Mouse (Mus musculus) neural tube, embryonic 14.5 days (tissue): ENCODE results near the gene Itih4. TPM values are rescaled to one million over a fixed set of nuclear protein-coding genes. Genes with fewer than 3 reads are reported as not detected.

ENCODE experiments used
- ATAC-seq: fragments of 200-750 bp; cut with Nextera tagmentation; 2 replicates; pipeline ENCODE4 v1.8.0; 2017; ENCODE audit warnings: low read depth, mild to moderate bottlenecking, moderate TSS enrichment, moderate library complexity
- H3K27ac ChIP-seq: fragments of 300-500 bp; sonication (generic); 2 replicates; pipeline ENCODE4 v1.5.1; 2014; ENCODE audit warnings: low read depth, mild to moderate bottlenecking, control low read depth, low read length, moderate library complexity, mixed read lengths
- H3K27me3 ChIP-seq: fragments of 300-500 bp; sonication (generic); 2 replicates; pipeline ENCODE4 v1.6.1; 2014; ENCODE audit warnings: low read length; ENCODE audit not compliant: control insufficient read depth, insufficient read depth
- H3K36me3 ChIP-seq: fragments of 300-500 bp; sonication (generic); 2 replicates; pipeline ENCODE4 v1.6.1; 2014; ENCODE audit warnings: low read length, mixed read lengths; ENCODE audit not compliant: control insufficient read depth, insufficient read depth
- H3K4me1 ChIP-seq: fragments of 300-500 bp; sonication (generic); 2 replicates; pipeline ENCODE4 v1.6.1; 2014; ENCODE audit warnings: low read length; ENCODE audit not compliant: control insufficient read depth, insufficient read depth
- H3K4me2 ChIP-seq: fragments of 300-500 bp; sonication (generic); 2 replicates; pipeline ENCODE4 v1.6.1; 2014; ENCODE audit warnings: mild to moderate bottlenecking, low read depth, low read length, control low read depth
- H3K4me3 ChIP-seq: fragments of 300-500 bp; sonication (generic); 2 replicates; pipeline ENCODE4 v1.5.1; 2014; ENCODE audit warnings: low read depth, low read length, control low read depth, mixed read lengths
- H3K9ac ChIP-seq: fragments of 300-500 bp; sonication (generic); replicated peaks from 2 replicates; pipeline ENCODE4 v1.6.1; 2014; ENCODE audit warnings: low read depth, mild to moderate bottlenecking, control low read depth, low read length, mixed read lengths
- H3K9me3 ChIP-seq: fragments of 300-500 bp; sonication (generic); 2 replicates; pipeline ENCODE4 v1.6.1; 2016; ENCODE audit warnings: low read length; ENCODE audit not compliant: control insufficient read depth
- WGBS: fragments of 180-500 bp; shearing (Covaris S2); extraction: QIAGEN DNeasy Blood & Tissue Kit; methylation state at CpG from one replicate; pipeline ENCODE4 v1.1.7; 2014; 5-methylcytosine and 5-hydroxymethylcytosine counted together
- polyA plus RNA-seq: library from polyadenylated mRNA; unstranded; fragments of >200 nt; fragmentation: Nextera tagmentation; extraction: Ambion mirVana; gene quantifications from 2 replicates; pipeline ENCODE4 v1.2.1, GENCODE M21; 2014

Gene Itih4
- polyA plus RNA-seq, 1 experiment from 2014 or later = 0.36 TPM

- H3K36me3 ChIP-seq = no peaks in the 10 kb centered on the region
- no peak overlapping the region for H3K4me3 ChIP-seq
- no peaks in the 10 kb centered on the region for H3K27me3 ChIP-seq
- no peak overlapping the region for H3K4me2 ChIP-seq
- no peaks in the 10 kb centered on the region for H3K4me1 ChIP-seq
- H3K27ac ChIP-seq = no peak overlapping the region
- H3K9ac ChIP-seq = no peak overlapping the region
- H3K9me3 ChIP-seq = no peaks in the 10 kb centered on the region
- 58% methylated on average over 8 of the region's 8 CpGs for WGBS
- ATAC-seq = no peak
These were observed 35.9 kb downstream of the Itih4 start for GRCm38 (mm10) chr14:30922053-30922670.

GRCm38 (mm10) chr14:30923375-30924105, 37.3 kb downstream of the Itih4 start, which contains the start of gene Itih3:
TSS of gene Itih3 (minus strand) at chr14:30923760.
- H3K4me3 ChIP-seq = no peak within 1 kb of the TSS

GRCm38 (mm10) chr14:30925492-30925891, 39.2 kb downstream of the Itih4 start:
- H3K9ac ChIP-seq = no peak overlapping the region
- H3K27me3 ChIP-seq = no peaks in the 10 kb centered on the region
- ATAC-seq = no peak
- no peaks in the 10 kb centered on the region for H3K9me3 ChIP-seq
- WGBS = 86% methylated on average over 3 of the region's 3 CpGs
- no peaks in the 10 kb centered on the region for H3K36me3 ChIP-seq
- H3K4me1 ChIP-seq = no peaks in the 10 kb centered on the region
- H3K4me3 ChIP-seq = no peak overlapping the region
- H3K4me2 ChIP-seq = no peak overlapping the region
- no peak overlapping the region for H3K27ac ChIP-seq

More at GRCm38 (mm10) chr14:30923375-30924105, 37.3 kb downstream of the Itih4 start, which contains the start of gene Itih3:
- no peaks in the 10 kb centered on the region for H3K27me3 ChIP-seq
- H3K9me3 ChIP-seq = no peaks in the 10 kb centered on the region
- H3K4me2 ChIP-seq = no peak within 1 kb of the TSS
- no peaks in the 10 kb centered on the region for H3K36me3 ChIP-seq
- no peak within 1 kb of the TSS for H3K27ac ChIP-seq
- H3K4me1 ChIP-seq = no peaks in the 10 kb centered on the region
- no peak for ATAC-seq
- WGBS = 85% methylated on average over 5 of the region's 6 CpGs
- no peak within 1 kb of the TSS for H3K9ac ChIP-seq

GRCm38 (mm10) chr14:30930386-30930785, 44.1 kb downstream of the Itih4 start:
- no peaks in the 10 kb centered on the region for H3K36me3 ChIP-seq
- no peak overlapping the region for H3K27ac ChIP-seq
- H3K4me2 ChIP-seq = no peak overlapping the region
- H3K4me1 ChIP-seq = no peaks in the 10 kb centered on the region
- H3K4me3 ChIP-seq = no peak overlapping the region
- no peaks in the 10 kb centered on the region for H3K9me3 ChIP-seq
- H3K27me3 ChIP-seq = no peaks in the 10 kb centered on the region
- no peak overlapping the region for H3K9ac ChIP-seq
- 94% methylated on average over 4 of the region's 4 CpGs for WGBS
- ATAC-seq = no peak

GRCm38 (mm10) chr14:30933351-30933750, 47.1 kb downstream of the Itih4 start:
- WGBS = 88% methylated on average over 9 of the region's 9 CpGs
- no peaks in the 10 kb centered on the region for H3K9me3 ChIP-seq
- no peak overlapping the region for H3K27ac ChIP-seq
- H3K27me3 ChIP-seq = no peaks in the 10 kb centered on the region
- H3K4me1 ChIP-seq = no peaks in the 10 kb centered on the region
- no peak for ATAC-seq
- no peak overlapping the region for H3K4me2 ChIP-seq
- no peak overlapping the region for H3K4me3 ChIP-seq
- H3K9ac ChIP-seq = no peak overlapping the region
- no peaks in the 10 kb centered on the region for H3K36me3 ChIP-seq

GRCm38 (mm10) chr14:30942254-30942653, 56.0 kb downstream of the Itih4 start:
- Histone ChIP-seq H3K9me3 (no peaks in the 10 kb centered on the region), H3K36me3 (no peaks in the 10 kb centered on the region), H3K4me2 (no peak overlapping the region), H3K4me1 (no peaks in the 10 kb centered on the region), H3K9ac (no peak overlapping the region), H3K27me3 (no peaks in the 10 kb centered on the region), H3K27ac (no peak overlapping the region), H3K4me3 (no peak overlapping the region)
- 98% methylated on average over 4 of the region's 4 CpGs for WGBS
- ATAC-seq = no peak

GRCm38 (mm10) chr14:30943038-30943437, 56.8 kb downstream of the Itih4 start, which contains the start of gene Itih1:
TSS of gene Itih1 (minus strand) at chr14:30943289.
- H3K4me1 ChIP-seq = no peaks in the 10 kb centered on the region
- H3K36me3 ChIP-seq = no peaks in the 10 kb centered on the region
- WGBS = 91% methylated on average over 7 of the region's 7 CpGs
- no peak for ATAC-seq
- H3K4me3 ChIP-seq = no peak within 1 kb of the TSS
- H3K27me3 ChIP-seq = 0 out of 2 replicates have a peak, but pooled peaks cover 2% of the 10 kb centered on the region
- no peak within 1 kb of the TSS for H3K4me2 ChIP-seq
- no peak within 1 kb of the TSS for H3K27ac ChIP-seq
- H3K9ac ChIP-seq = no peak within 1 kb of the TSS
- H3K9me3 ChIP-seq = no peaks in the 10 kb centered on the region

GRCm38 (mm10) chr14:30943860-30944674, 57.8 kb downstream of the Itih4 start:
- 68% methylated on average over 11 of the region's 11 CpGs for WGBS
- no peaks in the 10 kb centered on the region for H3K4me1 ChIP-seq
- no peak overlapping the region for H3K27ac ChIP-seq
- no peak for ATAC-seq
- 0 out of 2 replicates have a peak, but pooled peaks cover 3% of the 10 kb centered on the region for H3K27me3 ChIP-seq
- H3K4me3 ChIP-seq = no peak overlapping the region
- H3K9me3 ChIP-seq = no peaks in the 10 kb centered on the region
- no peak overlapping the region for H3K4me2 ChIP-seq
- H3K9ac ChIP-seq = no peak overlapping the region
- no peaks in the 10 kb centered on the region for H3K36me3 ChIP-seq
